Mouse (Mus musculus) neural tube, embryonic 13.5 days (tissue): Measurements from ENCODE around the gene Gfy. TPM values are rescaled to one million over a fixed set of nuclear protein-coding genes. Genes with fewer than 3 reads are reported as not detected.

ENCODE experiments used
- ATAC-seq: fragments of 200-750 bp; cut with Nextera tagmentation; 2 replicates; pipeline ENCODE4 v1.8.0; 2017; ENCODE audit warnings: low read depth, mild to moderate bottlenecking, moderate TSS enrichment, moderate library complexity
- H3K27ac ChIP-seq: fragments of 300-500 bp; sonication (generic); replicated peaks from 2 replicates; pipeline ENCODE4 v1.5.1; 2015; ENCODE audit warnings: moderate library complexity, mild to moderate bottlenecking, inconsistent platforms
- H3K27me3 ChIP-seq: fragments of 300-500 bp; sonication (generic); 2 replicates; pipeline ENCODE4 v1.6.1; 2015; ENCODE audit warnings: mild to moderate bottlenecking, inconsistent platforms
- H3K36me3 ChIP-seq: fragments of 300-500 bp; sonication (generic); 2 replicates; pipeline ENCODE4 v1.6.1; 2015; ENCODE audit warnings: mild to moderate bottlenecking, inconsistent platforms
- H3K4me1 ChIP-seq: fragments of 300-500 bp; sonication (generic); replicated peaks from 2 replicates; pipeline ENCODE4 v1.6.1; 2015; ENCODE audit warnings: inconsistent platforms
- H3K4me2 ChIP-seq: fragments of 300-500 bp; sonication (generic); 2 replicates; pipeline ENCODE4 v1.6.1; 2015; ENCODE audit warnings: inconsistent platforms, mild to moderate bottlenecking, moderate library complexity
- H3K4me3 ChIP-seq: fragments of 300-500 bp; sonication (generic); 2 replicates; pipeline ENCODE4 v1.5.1; 2015; ENCODE audit warnings: mild to moderate bottlenecking, inconsistent platforms
- H3K9ac ChIP-seq: fragments of 300-500 bp; sonication (generic); 2 replicates; pipeline ENCODE4 v1.6.1; 2015; ENCODE audit warnings: moderate library complexity, mild to moderate bottlenecking, inconsistent platforms
- H3K9me3 ChIP-seq: fragments of 300-500 bp; sonication (generic); 2 replicates; pipeline ENCODE4 v1.6.1; 2016; ENCODE audit warnings: inconsistent platforms
- WGBS: fragments of 180-500 bp; shearing (Covaris S2); methylation state at CpG from one replicate; pipeline ENCODE4 v1.1.7; 2015; 5-methylcytosine and 5-hydroxymethylcytosine counted together
- polyA plus RNA-seq: library from polyadenylated mRNA; unstranded; fragments of >200 nt; fragmentation: Nextera tagmentation; extraction: Ambion mirVana; gene quantifications from 2 replicates; pipeline ENCODE4 v1.2.1, GENCODE M21; 2015

Gene Gfy
- polyA plus RNA-seq: not detected in 2 replicates

- Histone ChIP-seq H3K9me3 (no peaks in the 10 kb centered on the region), H3K27me3 (peaks cover 100% of the 10 kb centered on the region), H3K4me3 (no peak within 1 kb of the TSS), H3K9ac (no peak within 1 kb of the TSS), H3K36me3 (no peaks in the 10 kb centered on the region), H3K4me1 (peaks cover 33% of the 10 kb centered on the region), H3K4me2 (no peak within 1 kb of the TSS), H3K27ac (no peak within 1 kb of the TSS)
- no peak for ATAC-seq
- WGBS: 27% methylated on average over 7 of the region's 7 CpGs
These were observed at the start of gene Gfy for GRCm38 (mm10) chr7:45179469-45179868. Gfy (minus strand) TSS chr7:45179569.

DNA sequence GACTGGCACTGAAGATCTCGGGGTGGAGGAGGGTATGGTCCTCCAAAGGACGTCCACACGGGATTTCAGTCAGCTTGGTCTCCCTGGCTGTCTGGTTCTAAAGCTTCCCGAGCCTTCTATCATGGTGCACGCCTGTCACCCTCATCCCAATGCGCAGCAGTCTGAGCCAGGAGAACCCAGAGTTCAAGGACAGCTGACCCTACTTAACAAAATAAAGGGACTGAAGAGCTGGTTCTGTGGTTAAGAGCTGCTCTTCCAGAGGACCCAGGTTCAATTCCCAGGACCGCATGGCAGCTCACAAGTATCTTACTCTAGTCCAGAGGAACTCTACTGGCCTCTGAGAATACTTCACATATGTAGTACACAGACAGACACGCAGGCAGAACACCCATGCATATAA is 49.7 kb upstream of the Gfy start:
- H3K27ac ChIP-seq: no peak overlapping the region
- 93% methylated on average over 8 of the region's 8 CpGs for WGBS
- H3K27me3 ChIP-seq: peaks cover 5% of the 10 kb centered on the region
- no peaks in the 10 kb centered on the region for H3K9me3 ChIP-seq
- H3K36me3 ChIP-seq: peaks cover 57% of the 10 kb centered on the region
- H3K4me2 ChIP-seq: no peak overlapping the region
- no peak overlapping the region for H3K4me3 ChIP-seq
- H3K9ac ChIP-seq: no peak overlapping the region
- peaks cover 12% of the 10 kb centered on the region for H3K4me1 ChIP-seq
- no peak for ATAC-seq

DNA sequence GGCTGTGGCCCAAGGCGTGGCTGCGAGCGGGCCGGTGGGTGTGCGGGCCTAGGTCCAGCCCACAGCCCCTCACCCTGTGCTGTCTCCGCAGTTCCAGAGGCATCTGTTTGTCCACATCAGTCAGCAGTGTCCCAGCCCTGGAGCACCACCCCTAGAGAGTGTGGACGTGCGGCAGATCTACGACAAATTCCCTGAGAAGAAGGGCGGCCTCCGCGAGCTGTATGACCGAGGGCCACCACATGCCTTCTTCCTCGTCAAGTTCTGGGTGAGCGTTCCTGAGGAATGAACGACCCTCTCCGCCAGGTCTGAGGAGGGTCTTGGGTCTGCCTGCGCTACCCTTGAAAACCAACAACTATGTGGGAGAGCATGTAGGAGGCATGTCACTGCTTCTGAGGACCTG is 49.2 kb upstream of the Gfy start:
- Histone ChIP-seq H3K27me3 (no peaks in the 10 kb centered on the region), H3K4me1 (peaks cover 7% of the 10 kb centered on the region), H3K27ac (no peak overlapping the region), H3K9me3 (no peaks in the 10 kb centered on the region), H3K9ac (no peak overlapping the region), H3K36me3 (peaks cover 60% of the 10 kb centered on the region), H3K4me3 (no peak overlapping the region), H3K4me2 (no peak overlapping the region)
- 97% methylated on average over 18 of the region's 18 CpGs for WGBS
- ATAC-seq: no peak

- Histone ChIP-seq H3K9ac (no peak overlapping the region), H3K9me3 (no peaks in the 10 kb centered on the region), H3K4me1 (no peaks in the 10 kb centered on the region), H3K27ac (no peak overlapping the region), H3K36me3 (peaks cover 59% of the 10 kb centered on the region), H3K27me3 (no peaks in the 10 kb centered on the region), H3K4me3 (no peak overlapping the region), H3K4me2 (no peak overlapping the region)
- ATAC-seq: no peak
- WGBS: 96% methylated on average over 5 of the region's 5 CpGs
These were observed 47.1 kb upstream of the Gfy start for GRCm38 (mm10) chr7:45226421-45226820.

GRCm38 (mm10) chr7:45224826-45225225 is 45.5 kb upstream of the Gfy start:
- 0 out of 2 replicates have a peak, but pooled peaks cover 6% of the 10 kb centered on the region for H3K4me1 ChIP-seq
- peaks cover 64% of the 10 kb centered on the region for H3K36me3 ChIP-seq
- H3K9ac ChIP-seq: no peak overlapping the region
- no peaks in the 10 kb centered on the region for H3K27me3 ChIP-seq
- no peak overlapping the region for H3K4me3 ChIP-seq
- no peak for ATAC-seq
- WGBS: 95% methylated on average over 7 of the region's 7 CpGs
- H3K27ac ChIP-seq: no peak overlapping the region
- H3K9me3 ChIP-seq: no peaks in the 10 kb centered on the region
- no peak overlapping the region for H3K4me2 ChIP-seq

DNA sequence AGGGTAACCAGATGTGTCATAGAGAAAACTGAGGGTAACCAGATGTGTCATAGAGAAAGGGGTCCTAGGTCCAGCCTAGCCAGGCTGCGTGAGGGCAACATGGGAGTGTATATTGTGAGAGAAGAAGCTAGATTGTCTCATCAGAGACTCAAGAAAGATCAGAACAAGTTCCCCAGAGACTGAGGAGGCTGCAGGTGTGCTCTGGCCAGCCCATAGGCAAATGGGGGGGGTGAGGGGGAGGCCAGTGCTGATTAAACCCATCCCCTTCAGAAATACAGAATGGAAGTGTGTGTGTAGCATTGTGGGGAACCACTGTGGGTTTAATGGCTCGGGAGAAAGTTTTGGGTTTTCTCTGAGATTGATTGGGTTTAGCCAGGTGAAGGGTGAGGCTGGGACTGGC is 42.3 kb upstream of the Gfy start:
- no peak for ATAC-seq
- no peak overlapping the region for H3K4me3 ChIP-seq
- H3K27me3 ChIP-seq: no peaks in the 10 kb centered on the region
- H3K27ac ChIP-seq: no peak overlapping the region
- peaks cover 54% of the 10 kb centered on the region for H3K36me3 ChIP-seq
- H3K4me2 ChIP-seq: no peak overlapping the region
- no peaks in the 10 kb centered on the region for H3K9me3 ChIP-seq
- 96% methylated on average over 2 of the region's 2 CpGs for WGBS
- H3K4me1 ChIP-seq: peaks cover 27% of the 10 kb centered on the region
- H3K9ac ChIP-seq: no peak overlapping the region

DNA sequence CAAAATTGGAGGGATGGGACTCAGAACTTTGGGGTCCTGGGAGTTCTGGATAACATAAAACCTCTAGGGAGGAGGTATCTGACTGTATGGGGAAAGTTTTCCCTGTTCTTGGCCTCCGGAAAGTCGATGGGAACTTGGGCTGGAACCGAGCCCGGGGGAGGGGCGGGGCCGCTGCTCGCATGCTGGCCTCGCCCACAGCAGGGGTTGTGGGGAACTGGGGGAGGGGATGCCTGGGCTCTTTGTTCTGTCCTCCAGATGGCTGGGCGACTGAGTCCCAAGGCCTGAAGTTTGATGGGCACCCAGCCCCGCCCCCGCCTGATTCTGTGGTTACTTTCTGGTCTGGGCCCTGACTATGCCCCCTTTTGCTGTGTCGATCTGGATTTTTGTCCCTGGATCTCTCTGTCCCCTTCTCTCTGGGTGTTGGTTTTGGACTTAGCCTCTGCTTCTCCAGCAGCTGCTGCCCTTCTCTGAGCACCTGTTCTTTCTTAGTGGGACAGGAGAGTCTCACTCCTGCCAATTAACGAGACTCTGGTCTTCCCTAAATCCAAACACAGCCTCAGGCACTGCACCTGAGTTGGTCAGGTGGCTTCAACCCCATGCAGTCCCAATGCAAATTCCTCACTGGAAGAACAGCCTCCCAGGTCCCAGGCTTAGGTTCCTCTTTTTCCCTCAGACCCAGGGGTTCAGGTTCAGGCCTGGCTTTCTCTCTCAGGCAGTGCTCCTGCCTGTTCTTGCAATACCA is 37.2 kb upstream of the Gfy start:
- peak overlapping the region; percentile 91 for H3K27ac ChIP-seq
- ATAC-seq: peak; percentile 80
- H3K4me3 ChIP-seq: peak overlapping the region; percentile 59
- under 1% methylated on average over 13 of the region's 13 CpGs for WGBS
- H3K27me3 ChIP-seq: peaks cover 13% of the 10 kb centered on the region
- peak overlapping the region; percentile 89 for H3K9ac ChIP-seq
- no peaks in the 10 kb centered on the region for H3K9me3 ChIP-seq
- H3K36me3 ChIP-seq: peaks cover 26% of the 10 kb centered on the region
- H3K4me1 ChIP-seq: peaks cover 49% of the 10 kb centered on the region
- peak overlapping the region; percentile 74 for H3K4me2 ChIP-seq

DNA sequence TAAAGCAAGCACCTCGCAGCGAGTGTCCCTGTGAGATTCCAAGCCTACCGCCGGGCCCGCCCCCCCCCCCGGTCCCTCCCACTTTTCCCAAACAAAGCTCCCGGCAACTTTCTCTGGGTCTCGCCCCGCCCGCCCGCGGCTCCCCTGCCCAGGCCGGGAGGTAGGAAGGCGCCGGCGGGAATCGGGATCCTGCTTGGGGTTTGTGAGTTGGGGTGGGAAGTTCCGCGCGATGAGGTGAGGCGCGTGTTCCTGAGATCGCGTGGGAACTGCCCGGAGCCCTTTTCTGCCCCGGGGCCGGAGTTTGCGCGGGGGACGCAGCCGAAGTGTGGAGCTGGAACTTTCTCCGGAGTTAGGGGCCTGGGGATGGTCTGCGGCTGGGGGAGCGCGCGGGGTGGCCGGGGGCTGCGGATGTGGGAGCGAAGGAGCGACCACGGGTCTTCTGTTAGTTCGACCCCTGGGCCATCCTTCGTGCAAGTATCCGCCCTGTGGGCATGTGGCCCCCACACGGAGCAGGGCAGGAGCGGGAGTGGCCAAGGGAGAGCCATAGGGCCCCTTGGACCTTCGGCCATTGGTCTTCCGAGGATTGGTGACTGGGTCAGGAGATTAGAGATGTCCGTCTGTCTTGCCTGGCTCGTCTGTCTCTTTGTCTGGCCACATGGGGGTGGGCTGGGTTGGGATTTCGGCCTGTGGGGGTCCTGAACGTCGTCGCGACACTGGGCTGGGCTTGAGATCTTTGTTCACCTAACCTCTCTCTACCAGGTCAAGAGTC is 36.5 kb upstream of the Gfy start, which contains the start of gene Tead2:
Tead2 (plus strand) TSS at position 81 of the 769 bp plus-strand sequence.
- Histone ChIP-seq H3K27ac (peak within 1 kb of the TSS; percentile 91), H3K9ac (peak within 1 kb of the TSS; percentile 89), H3K4me2 (peak within 1 kb of the TSS; percentile 74), H3K36me3 (peaks cover 25% of the 10 kb centered on the region), H3K4me1 (peaks cover 51% of the 10 kb centered on the region), H3K9me3 (no peaks in the 10 kb centered on the region), H3K27me3 (peaks cover 20% of the 10 kb centered on the region), H3K4me3 (peak within 1 kb of the TSS; percentile 59)
- ATAC-seq: peak; percentile 70
- WGBS: 2% methylated on average over 55 of the region's 55 CpGs

DNA sequence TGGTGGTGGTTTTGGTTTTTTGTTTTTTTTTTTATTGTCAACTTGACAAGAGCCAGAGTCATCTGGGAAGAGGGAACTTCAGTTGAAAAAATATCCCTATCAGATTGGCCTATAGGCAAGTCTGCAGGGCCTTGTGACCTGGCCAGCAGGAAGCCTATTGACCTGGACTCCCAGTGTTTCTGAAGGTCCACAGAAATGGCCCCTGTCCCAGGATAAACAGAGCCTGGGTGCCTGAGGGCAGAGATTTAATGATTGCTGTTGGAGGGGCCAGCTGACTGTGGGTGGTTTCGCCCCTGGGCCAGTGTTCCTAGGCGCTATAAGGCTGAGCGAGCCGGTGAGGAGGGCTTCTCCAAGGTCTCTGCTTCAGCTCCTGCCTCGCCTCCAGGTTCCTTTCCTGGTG is 34.3 kb upstream of the Gfy start:
- H3K4me2 ChIP-seq: no peak overlapping the region
- H3K9me3 ChIP-seq: no peaks in the 10 kb centered on the region
- no peak overlapping the region for H3K27ac ChIP-seq
- WGBS: 55% methylated on average over 5 of the region's 5 CpGs
- H3K9ac ChIP-seq: no peak overlapping the region
- no peak overlapping the region for H3K4me3 ChIP-seq
- H3K27me3 ChIP-seq: peaks cover 39% of the 10 kb centered on the region
- no peak for ATAC-seq
- peaks cover 3% of the 10 kb centered on the region; the same call in 1 of the 2 replicates for H3K36me3 ChIP-seq
- H3K4me1 ChIP-seq: peaks cover 42% of the 10 kb centered on the region

- peak overlapping the region; percentile 31; the same call in 1 of the 2 replicates for H3K4me2 ChIP-seq
- WGBS: 72% methylated on average over 7 of the region's 7 CpGs
- ATAC-seq: no peak
These were observed 33.0 kb upstream of the Gfy start for GRCm38 (mm10) chr7:45212356-45212755.

GRCm38 (mm10) chr7:45211851-45212251 is 32.5 kb upstream of the Gfy start, which contains the start of gene Dkkl1:
Dkkl1 (minus strand) TSS chr7:45212147.
- H3K4me3 ChIP-seq: peak within 1 kb of the TSS; percentile 4
- ATAC-seq: no peak
- no peak within 1 kb of the TSS for H3K9ac ChIP-seq
- peaks cover 26% of the 10 kb centered on the region for H3K4me1 ChIP-seq
- H3K27me3 ChIP-seq: peaks cover 39% of the 10 kb centered on the region
- whole genome bisulfite sequencing: 5% methylated on average over 17 of the region's 17 CpGs
- H3K27ac ChIP-seq: no peak within 1 kb of the TSS
- H3K36me3 ChIP-seq: no peaks in the 10 kb centered on the region
- no peaks in the 10 kb centered on the region for H3K9me3 ChIP-seq
- H3K4me2 ChIP-seq: peak within 1 kb of the TSS; percentile 31

More at GRCm38 (mm10) chr7:45212356-45212755, 33.0 kb upstream of the Gfy start:
- no peak overlapping the region for H3K4me3 ChIP-seq
- no peak overlapping the region for H3K9ac ChIP-seq
- H3K36me3 ChIP-seq: no peaks in the 10 kb centered on the region
- no peak overlapping the region for H3K27ac ChIP-seq
- peaks cover 31% of the 10 kb centered on the region for H3K4me1 ChIP-seq
- peaks cover 39% of the 10 kb centered on the region for H3K27me3 ChIP-seq
- no peaks in the 10 kb centered on the region for H3K9me3 ChIP-seq

- H3K36me3 ChIP-seq: no peaks in the 10 kb centered on the region
- H3K4me3 ChIP-seq: peak overlapping the region; percentile 4; the same call in 1 of the 2 replicates
- H3K9me3 ChIP-seq: no peaks in the 10 kb centered on the region
- WGBS: 77% methylated on average over 10 of the region's 10 CpGs
- no peak overlapping the region for H3K27ac ChIP-seq
- H3K27me3 ChIP-seq: peaks cover 39% of the 10 kb centered on the region
- H3K4me2 ChIP-seq: peak overlapping the region; percentile 31; the same call in 1 of the 2 replicates
- no peak for ATAC-seq
- no peak overlapping the region for H3K9ac ChIP-seq
- peaks cover 18% of the 10 kb centered on the region for H3K4me1 ChIP-seq
These were observed 31.7 kb upstream of the Gfy start for GRCm38 (mm10) chr7:45211070-45211469.
